Mouse (Mus musculus): ENCODE measurements around the gene Thra.

GRCm38 (mm10) chr11:98761939-98762338, 21.5 kb downstream of the Thra start:
- TF ChIP-seq CTCF (IDR thresholded peaks at IDR 0.05; ENCODE audit: extremely low read depth, insufficient read length, insufficient replicate concordance, low read depth, low read length) (no peak), POLR2A (IDR thresholded peaks at IDR 0.05; ENCODE audit: low read depth, low read length) (no peak)

Data from small intestine, adult 2 months (tissue).